Mouse (Mus musculus) heart, embryonic 11.5 days (tissue): ENCODE data around the gene Nav1. TPM values are rescaled to one million over a fixed set of nuclear protein-coding genes. Genes with fewer than 3 reads are reported as not detected.
A peak's percentile ranks its signal among the peaks of the same experiment; 100 is the strongest.

Experiments used
- ATAC-seq: fragments of 200-750 bp; cut with Nextera tagmentation; replicated peaks from 2 replicates; pipeline ENCODE4 v1.8.0; 2017; ENCODE audit warnings: moderate library complexity; ENCODE audit not compliant: insufficient number of reproducible peaks, low FRiP score, low TSS enrichment
- H3K27ac ChIP-seq: fragments of 300-500 bp; sonication (generic); 2 replicates; pipeline ENCODE4 v1.5.1; 2014; ENCODE audit warnings: mild to moderate bottlenecking, low read depth, low read length
- H3K27me3 ChIP-seq: fragments of 300-500 bp; sonication (generic); 2 replicates; pipeline ENCODE4 v1.6.1; 2014; ENCODE audit warnings: mild to moderate bottlenecking, low read length, mixed read lengths; ENCODE audit not compliant: control insufficient read depth, insufficient read depth
- H3K36me3 ChIP-seq: fragments of 300-500 bp; sonication (generic); 2 replicates; pipeline ENCODE4 v1.6.1; 2014; ENCODE audit warnings: mild to moderate bottlenecking, low read length, moderate library complexity, mixed read lengths; ENCODE audit not compliant: control insufficient read depth, insufficient read depth
- H3K4me1 ChIP-seq: fragments of 300-500 bp; sonication (generic); 2 replicates; pipeline ENCODE4 v1.6.1; 2014; ENCODE audit warnings: low read length; ENCODE audit not compliant: control insufficient read depth, insufficient read depth
- H3K4me2 ChIP-seq: fragments of 300-500 bp; sonication (generic); 2 replicates; pipeline ENCODE4 v1.6.1; 2014; ENCODE audit warnings: mild to moderate bottlenecking, moderate library complexity
- H3K4me3 ChIP-seq: fragments of 300-500 bp; sonication (generic); 2 replicates; pipeline ENCODE4 v1.5.1; 2014; ENCODE audit warnings: low read depth, low read length
- H3K9ac ChIP-seq: fragments of 300-500 bp; sonication (generic); 2 replicates; pipeline ENCODE4 v1.6.1; 2014; ENCODE audit warnings: mild to moderate bottlenecking, low read depth, low read length, moderate library complexity
- H3K9me3 ChIP-seq: fragments of 300-500 bp; sonication (generic); replicated peaks from 2 replicates; pipeline ENCODE4 v1.6.1; 2016; ENCODE audit warnings: low read length; ENCODE audit not compliant: control insufficient read depth
- WGBS: fragments of 180-500 bp; shearing (Covaris S2); extraction: QIAGEN DNeasy Blood & Tissue Kit; methylation state at CpG from one replicate; pipeline ENCODE4 v1.1.7; 2014; ENCODE audit not compliant: insufficient replicate concordance; 5-methylcytosine and 5-hydroxymethylcytosine counted together
- polyA plus RNA-seq: library from polyadenylated mRNA; unstranded; fragments of >200 nt; fragmentation: Nextera tagmentation; extraction: Ambion mirVana; gene quantifications from 2 replicates; pipeline ENCODE4 v1.2.1, GENCODE M21; 2014

The Nav1 gene
- polyA plus RNA-seq, 1 experiment from 2014 or later, result 25.2 TPM

DNA sequence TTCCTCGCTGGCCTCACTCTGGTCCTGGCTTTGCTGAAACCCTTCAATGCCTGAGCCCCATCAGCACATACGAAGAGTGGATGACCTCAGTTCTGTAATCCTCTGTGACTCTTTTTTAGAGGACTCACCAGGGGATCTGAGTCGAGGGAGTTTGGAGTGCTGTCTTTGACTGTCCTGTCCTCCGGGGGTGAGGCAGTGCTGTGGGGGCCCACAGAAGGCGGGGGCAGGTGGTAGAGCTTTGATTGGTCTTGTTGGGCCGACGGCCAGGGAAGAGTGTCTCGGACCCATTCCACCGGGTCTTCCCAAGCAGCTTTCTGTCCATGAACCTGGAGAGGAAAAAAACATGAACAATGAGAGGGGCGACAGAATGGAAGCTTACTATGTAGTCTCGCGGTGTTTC is 163.6 kb downstream of the Nav1 start:
- Histone ChIP-seq H3K36me3 (peaks cover 30% of the 10 kb centered on the region), H3K9me3 (no peaks in the 10 kb centered on the region), H3K27ac (no peak overlapping the region), H3K4me1 (no peaks in the 10 kb centered on the region), H3K4me2 (no peak overlapping the region), H3K9ac (no peak overlapping the region), H3K4me3 (no peak overlapping the region), H3K27me3 (no peaks in the 10 kb centered on the region)
- WGBS, result 88% methylated on average over 12 of the region's 12 CpGs
- ATAC-seq, result no peak

GRCm38 (mm10) chr1:135441861-135442260 is 165.2 kb downstream of the Nav1 start:
- Histone ChIP-seq H3K9me3 (no peaks in the 10 kb centered on the region), H3K4me3 (no peak overlapping the region), H3K27ac (no peak overlapping the region), H3K4me2 (no peak overlapping the region), H3K27me3 (no peaks in the 10 kb centered on the region), H3K36me3 (peaks cover 27% of the 10 kb centered on the region), H3K4me1 (no peaks in the 10 kb centered on the region), H3K9ac (no peak overlapping the region)
- 87% methylated on average over 3 of the region's 3 CpGs for WGBS
- no peak for ATAC-seq

- Histone ChIP-seq H3K4me1 (no peaks in the 10 kb centered on the region), H3K4me3 (no peak overlapping the region), H3K27me3 (no peaks in the 10 kb centered on the region), H3K36me3 (peaks cover 27% of the 10 kb centered on the region), H3K27ac (no peak overlapping the region), H3K9me3 (no peaks in the 10 kb centered on the region), H3K9ac (no peak overlapping the region), H3K4me2 (no peak overlapping the region)
- no peak for ATAC-seq
- 81% methylated on average over 6 of the region's 6 CpGs for WGBS
Observed at GRCm38 (mm10) chr1:135440986-135441385, 166.1 kb downstream of the Nav1 start.

DNA sequence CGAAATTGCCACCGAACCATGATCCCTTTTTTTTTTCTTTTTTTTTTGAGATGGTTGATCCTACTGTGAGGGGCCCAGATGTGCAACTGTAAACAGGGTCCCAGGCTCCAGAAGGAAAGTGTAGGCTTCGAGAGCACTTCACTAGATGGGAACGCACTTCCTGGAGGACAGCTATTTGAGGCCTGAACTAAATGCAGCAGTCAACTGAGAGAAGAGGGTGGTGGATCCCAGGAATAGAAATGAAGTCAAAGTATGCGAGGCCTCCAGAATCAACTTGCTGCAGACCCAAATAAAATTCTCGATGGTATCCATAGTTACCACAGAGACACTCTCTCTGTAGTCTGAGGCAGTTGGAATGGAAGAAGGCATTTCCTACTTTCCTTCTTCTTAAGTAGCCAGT is 168.3 kb downstream of the Nav1 start:
- Histone ChIP-seq H3K27me3 (no peaks in the 10 kb centered on the region), H3K9ac (no peak overlapping the region), H3K36me3 (peaks cover 27% of the 10 kb centered on the region), H3K9me3 (no peaks in the 10 kb centered on the region), H3K4me2 (no peak overlapping the region), H3K4me3 (no peak overlapping the region), H3K4me1 (no peaks in the 10 kb centered on the region), H3K27ac (no peak overlapping the region)
- 81% methylated on average over 6 of the region's 6 CpGs for WGBS
- ATAC-seq, result no peak

DNA sequence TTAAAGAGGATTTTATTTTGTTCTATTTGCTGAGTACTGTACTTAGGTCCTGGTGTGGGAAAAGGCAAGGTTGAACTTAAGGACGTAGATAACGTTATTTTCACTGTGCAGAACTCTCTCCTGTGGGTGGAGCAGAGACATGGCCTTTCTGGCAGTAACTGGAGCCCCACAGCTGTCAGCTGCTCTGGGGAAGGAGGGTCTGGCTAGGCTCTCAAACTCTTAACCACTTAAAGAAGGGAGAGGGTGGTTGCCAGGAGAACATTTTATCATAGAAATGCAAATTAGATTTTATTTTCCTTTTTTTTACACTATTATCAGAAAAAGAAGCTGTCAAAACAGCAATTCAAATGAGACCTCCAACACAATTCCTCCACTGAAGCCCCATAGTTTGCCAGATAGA is 171.3 kb downstream of the Nav1 start:
- no peak overlapping the region for H3K9ac ChIP-seq
- no peak overlapping the region for H3K4me2 ChIP-seq
- no peaks in the 10 kb centered on the region for H3K27me3 ChIP-seq
- H3K4me1 ChIP-seq, result peaks cover 4% of the 10 kb centered on the region; the same call in 1 of the 2 replicates
- WGBS, result 7% methylated on average over 2 of the region's 2 CpGs
- peak overlapping the region; percentile 50; the same call in 1 of the 2 replicates for H3K27ac ChIP-seq
- ATAC-seq, result no peak
- H3K4me3 ChIP-seq, result no peak overlapping the region
- peaks cover 6% of the 10 kb centered on the region; the same call in 1 of the 2 replicates for H3K36me3 ChIP-seq
- no peaks in the 10 kb centered on the region for H3K9me3 ChIP-seq

GRCm38 (mm10) chr1:135430669-135431017 is 176.5 kb downstream of the Nav1 start:
- peak overlapping the region; percentile 97 for H3K4me3 ChIP-seq
- no peaks in the 10 kb centered on the region for H3K9me3 ChIP-seq
- peaks cover 13% of the 10 kb centered on the region for H3K4me1 ChIP-seq
- peak overlapping the region; percentile 77 for H3K4me2 ChIP-seq
- peak overlapping the region; percentile 95 for H3K9ac ChIP-seq
- 3% methylated on average over 14 of the region's 14 CpGs for WGBS
- no peaks in the 10 kb centered on the region for H3K27me3 ChIP-seq
- peak; percentile 37 for ATAC-seq
- H3K36me3 ChIP-seq, result 0 out of 2 replicates have a peak, but pooled peaks cover 2% of the 10 kb centered on the region
- 0 out of 2 replicates have a peak overlapping the region, but pooled peaks have one; percentile 47 for H3K27ac ChIP-seq

DNA sequence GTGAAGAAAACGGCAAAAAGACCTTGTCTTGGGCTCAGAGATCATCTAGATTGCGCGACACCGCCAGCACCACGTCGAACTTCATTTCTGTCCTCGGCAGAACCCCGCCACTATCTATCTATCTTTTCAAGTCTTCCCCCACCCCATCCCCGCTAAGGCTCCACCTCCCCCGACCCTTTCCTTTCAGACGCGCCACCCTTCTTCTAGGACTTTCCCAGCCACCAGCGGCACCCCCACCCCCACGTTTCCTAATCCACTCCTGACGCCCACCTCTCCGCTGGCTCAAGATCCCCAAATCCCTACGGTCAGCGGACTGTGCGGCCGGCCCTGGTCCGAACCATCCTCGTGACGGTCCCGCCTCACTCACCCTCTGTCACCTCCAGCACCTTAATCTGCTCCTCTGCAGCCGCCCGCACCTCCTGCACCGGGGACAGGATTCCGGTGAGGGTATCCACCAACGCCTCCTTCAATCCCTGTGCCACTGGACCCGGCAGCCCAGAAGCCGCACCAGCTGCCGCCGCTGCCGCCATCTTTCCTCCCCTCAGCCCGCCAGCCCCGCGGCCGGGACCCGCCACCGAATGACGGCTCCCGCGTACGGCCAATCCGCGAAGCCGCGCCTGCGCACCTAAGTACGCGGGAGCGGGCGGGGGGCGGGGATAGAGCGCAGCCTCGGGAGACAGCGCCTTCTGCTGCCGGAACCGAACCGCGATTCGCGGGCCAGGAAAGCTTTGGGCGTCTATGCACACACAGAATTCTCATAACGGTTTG is 177.0 kb downstream of the Nav1 start, which contains the start of gene Ipo9:
TSS of gene Ipo9 (minus strand) at position 599 of the 768 bp plus-strand sequence.
- Histone ChIP-seq H3K36me3 (peaks cover 4% of the 10 kb centered on the region; the same call in 1 of the 2 replicates), H3K27ac (peak within 1 kb of the TSS; percentile 90), H3K4me1 (peaks cover 13% of the 10 kb centered on the region), H3K4me2 (peak within 1 kb of the TSS; percentile 77), H3K9me3 (no peaks in the 10 kb centered on the region), H3K27me3 (no peaks in the 10 kb centered on the region), H3K4me3 (peak within 1 kb of the TSS; percentile 97), H3K9ac (peak within 1 kb of the TSS; percentile 95)
- under 1% methylated on average over 64 of the region's 65 CpGs for WGBS
- peak; percentile 89 for ATAC-seq

DNA sequence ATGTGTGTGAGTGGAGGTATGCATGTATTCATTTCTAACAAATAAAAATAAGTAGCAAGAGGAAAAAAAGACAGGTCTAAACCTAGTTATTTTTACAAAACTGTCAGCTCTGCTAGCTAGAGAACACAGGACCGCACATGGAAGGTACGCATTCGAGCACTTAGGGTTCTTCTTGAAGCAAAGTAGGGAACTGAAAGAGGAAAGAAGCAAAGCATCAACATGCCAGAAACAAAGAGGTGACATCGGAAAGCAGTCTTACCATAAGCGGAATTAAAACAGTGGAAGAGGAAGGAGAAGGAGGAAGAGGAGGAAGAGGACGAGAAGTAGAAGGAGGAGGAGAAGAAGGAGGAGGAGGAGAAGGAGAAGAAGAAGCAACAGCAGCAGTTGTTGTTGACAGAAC is 179.7 kb downstream of the Nav1 start:
- Histone ChIP-seq H3K27me3 (no peaks in the 10 kb centered on the region), H3K27ac (no peak overlapping the region), H3K36me3 (peaks cover 9% of the 10 kb centered on the region), H3K4me1 (peaks cover 13% of the 10 kb centered on the region), H3K4me3 (no peak overlapping the region), H3K4me2 (no peak overlapping the region), H3K9ac (no peak overlapping the region), H3K9me3 (no peaks in the 10 kb centered on the region)
- no peak for ATAC-seq
- WGBS, result 86% methylated on average over 6 of the region's 6 CpGs

- Histone ChIP-seq H3K9ac (no peak overlapping the region), H3K27me3 (no peaks in the 10 kb centered on the region), H3K4me3 (no peak overlapping the region), H3K9me3 (no peaks in the 10 kb centered on the region), H3K4me2 (no peak overlapping the region), H3K27ac (no peak overlapping the region), H3K36me3 (peaks cover 9% of the 10 kb centered on the region), H3K4me1 (peaks cover 13% of the 10 kb centered on the region)
- 94% methylated on average over 10 of the region's 10 CpGs for WGBS
- ATAC-seq, result no peak
Observed at GRCm38 (mm10) chr1:135426645-135427044, 180.4 kb downstream of the Nav1 start.
